Mouse (Mus musculus) ES-E14 (cell line): ENCODE data around the gene Fbxo39. TPM values are rescaled to one million over a fixed set of nuclear protein-coding genes. Genes with fewer than 3 reads are reported as not detected.

Experiments used
- DNase-seq: peaks from one replicate; pipeline ENCODE4 v3.0.0-alpha.2; 2013; ENCODE audit warnings: low read depth, low spot score
- H3K27ac ChIP-seq: 2 replicates; pipeline ENCODE4 v1.5.1; 2012; ENCODE audit warnings: low read depth, mild to moderate bottlenecking, low read length, moderate library complexity, mixed read lengths; ENCODE audit not compliant: poor library complexity, insufficient read depth, severe bottlenecking
- H3K36me3 ChIP-seq: 2 replicates; pipeline ENCODE4 v1.6.1; 2012; ENCODE audit warnings: mild to moderate bottlenecking, low read length, moderate library complexity, mixed read lengths; ENCODE audit not compliant: control insufficient read depth, poor library complexity, insufficient read depth, severe bottlenecking
- H3K4me1 ChIP-seq, 2 experiments: fragments of 150-350 bp in 1 of 2; sonication (generic) in 1 of 2; 2 replicates each; pipeline ENCODE4 v1.6.1; 2012; ENCODE audit warnings: low read length in 2 of 2, mild to moderate bottlenecking in 1 of 2, mixed read lengths in 1 of 2; ENCODE audit not compliant: control insufficient read depth in 2 of 2, insufficient read depth in 2 of 2, poor library complexity in 1 of 2
- H3K4me3 ChIP-seq, 2 experiments: fragments of 150-350 bp in 1 of 2; sonication (generic) in 1 of 2; 2 replicates each; pipeline ENCODE4 v1.5.1; 2012; ENCODE audit warnings: low read length in 2 of 2, low read depth in 1 of 2, mild to moderate bottlenecking in 1 of 2, mixed read lengths in 1 of 2; ENCODE audit not compliant: insufficient read depth in 1 of 2, poor library complexity in 1 of 2, severe bottlenecking in 1 of 2
- H3K9ac ChIP-seq: 2 replicates; pipeline ENCODE4 v1.6.1; 2012; ENCODE audit warnings: low read depth, mild to moderate bottlenecking, low read length, mixed read lengths; ENCODE audit not compliant: poor library complexity, insufficient read depth, severe bottlenecking
- H3K9me3 ChIP-seq: fragments of 150-350 bp; sonication (generic); 2 replicates; pipeline ENCODE4 v1.6.1; 2012; ENCODE audit warnings: low read depth, mild to moderate bottlenecking, low read length; ENCODE audit not compliant: control insufficient read depth, insufficient read depth
- CHD2 ChIP-seq: IDR thresholded peaks from 2 replicates; pipeline ENCODE4 v1.6.1; 2014; ENCODE audit warnings: mild to moderate bottlenecking, low read depth, low read length, inconsistent platforms
- HCFC1 ChIP-seq: IDR thresholded peaks from 2 replicates; pipeline ENCODE4 v1.6.1; 2012; ENCODE audit warnings: low read length, inconsistent platforms, borderline replicate concordance; ENCODE audit not compliant: insufficient read depth
- MAFK ChIP-seq: IDR thresholded peaks from 2 replicates; pipeline ENCODE4 v1.6.1; 2014; ENCODE audit warnings: mild to moderate bottlenecking, low read depth, low read length, inconsistent platforms; ENCODE audit not compliant: insufficient read depth
- ZC3H11A ChIP-seq: IDR thresholded peaks from 2 replicates; pipeline ENCODE4 v1.6.1; 2012; ENCODE audit warnings: low read depth, mild to moderate bottlenecking, inconsistent platforms, low read length, borderline replicate concordance
- ZNF384 ChIP-seq: IDR thresholded peaks from 2 replicates; pipeline ENCODE4 v1.6.1; 2012; ENCODE audit warnings: low read depth, low read length, inconsistent platforms
- in situ Hi-C, 2 experiments: fragments of 600-800 bp; cut with MboI; formaldehyde crosslinking; loops; one replicate each; pipeline ENCODE4 v1.15.1; 2025; ENCODE audit warnings: low sequenced_read_pairs in 2 of 2, inconsistent platforms in 1 of 2; ENCODE audit not compliant: unreplicated experiment in 2 of 2
- total RNA-seq: library from RNA; depleted of rRNA; stranded (reverse); fragments of 300-350 nt; gene quantifications from 2 replicates; pipeline ENCODE4 v1.2.3, GENCODE M21; 2012

Fbxo39 gene
- total RNA-seq, 1 experiment, result 0.13 TPM

- no peak for DNase-seq
- H3K27ac ChIP-seq, result no peak overlapping the region
- no peaks in the 10 kb centered on the region for H3K9me3 ChIP-seq
- in situ Hi-C loops, result no loop called here
- no peak overlapping the region; the same call in 1 of the 2 replicates for H3K9ac ChIP-seq
- H3K36me3 ChIP-seq, result no peaks in the 10 kb centered on the region
- peaks cover 13 to 27% of the 10 kb centered on the region in 2 experiments for H3K4me1 ChIP-seq
- TF ChIP-seq ZNF384, result no peak
- no peak for TF ChIP-seq CHD2
- TF ChIP-seq ZC3H11A, result no peak
- TF ChIP-seq HCFC1, result no peak
- no peak for TF ChIP-seq MAFK
- no peak overlapping the region for H3K4me3 ChIP-seq
Observed at GRCm38 (mm10) chr11:72283486-72284224, 30.6 kb upstream of the Fbxo39 start.

DNA sequence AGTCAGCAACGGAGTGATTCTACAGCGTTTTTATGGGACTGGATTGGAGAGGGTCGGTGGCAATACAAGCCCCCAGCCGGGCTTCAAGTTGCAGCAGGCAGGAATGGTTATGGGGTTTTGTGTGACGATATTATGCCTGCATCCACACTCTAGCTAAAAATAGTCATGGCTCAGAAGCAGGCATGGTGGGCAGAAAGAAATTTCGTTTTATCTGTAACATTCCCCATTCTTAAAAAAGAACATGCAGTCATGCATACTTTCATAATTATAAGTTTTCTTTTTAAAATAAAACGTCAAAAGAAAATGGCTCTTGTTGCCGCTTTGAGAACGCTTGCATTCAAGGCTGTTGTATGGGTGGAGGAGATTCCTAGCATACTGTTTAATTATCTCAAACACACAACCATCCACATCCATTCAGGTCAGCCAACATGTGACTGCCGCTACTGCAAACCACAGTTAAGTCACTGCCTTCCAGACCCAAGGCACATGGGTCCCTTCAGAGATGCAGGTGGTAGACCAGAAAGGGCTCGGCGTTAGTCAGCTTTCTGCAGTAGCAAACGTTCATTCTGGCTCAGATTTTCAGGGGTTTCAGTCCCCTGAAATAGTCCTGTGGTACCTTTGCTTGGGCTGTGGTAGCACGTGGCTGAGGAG lies 29.6 kb upstream of the Fbxo39 start:
- DNase-seq, result no peak
- peaks cover 13 to 27% of the 10 kb centered on the region in 2 experiments for H3K4me1 ChIP-seq
- H3K9me3 ChIP-seq, result no peaks in the 10 kb centered on the region
- no peaks in the 10 kb centered on the region for H3K36me3 ChIP-seq
- no peak overlapping the region for H3K9ac ChIP-seq
- no peak overlapping the region for H3K4me3 ChIP-seq
- in situ Hi-C loops, result no loop called here
- no peak overlapping the region for H3K27ac ChIP-seq
- TF ChIP-seq HCFC1 (no peak), ZC3H11A (no peak), CHD2 (no peak), ZNF384 (no peak), MAFK (no peak)

DNA sequence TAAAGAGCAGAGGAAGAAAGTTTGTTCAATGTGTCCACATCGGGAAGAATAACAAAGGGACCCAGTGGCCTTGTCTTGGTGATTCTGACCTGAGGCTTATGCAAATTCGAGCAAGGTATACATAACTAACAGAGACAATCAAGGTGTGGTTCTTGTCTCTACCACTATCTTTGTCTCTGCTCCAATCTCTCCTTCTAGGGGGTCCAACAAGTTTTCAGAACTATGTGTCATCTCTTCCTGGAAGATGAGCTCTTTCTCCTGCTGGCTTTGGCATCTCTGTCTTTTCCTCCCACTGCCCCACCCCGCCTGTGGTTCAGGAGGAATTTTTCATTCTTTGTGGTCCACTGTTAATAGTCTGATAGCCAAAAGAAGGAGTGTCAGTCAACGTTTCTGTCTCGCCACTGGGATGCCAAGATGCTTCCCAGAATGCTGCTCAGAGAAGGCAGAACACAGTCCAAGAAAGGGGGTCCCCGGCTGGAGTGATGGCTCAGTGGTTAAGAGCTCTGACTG lies 28.2 kb upstream of the Fbxo39 start:
- no peak for DNase-seq
- in situ Hi-C loops, result no loop called here
- TF ChIP-seq ZC3H11A, result no peak
- no peak for TF ChIP-seq CHD2
- no peak for TF ChIP-seq HCFC1
- TF ChIP-seq ZNF384, result no peak
- no peak for TF ChIP-seq MAFK
- Histone ChIP-seq H3K27ac (peak overlapping the region; percentile 81; the same call in 1 of the 2 replicates), H3K9me3 (no peaks in the 10 kb centered on the region), H3K4me3 (no peak overlapping the region), H3K9ac (no peak overlapping the region), H3K4me1 (peaks cover 13 to 27% of the 10 kb centered on the region in 2 experiments), H3K36me3 (no peaks in the 10 kb centered on the region)

GRCm38 (mm10) chr11:72286651-72287050 lies 27.6 kb upstream of the Fbxo39 start:
- H3K9me3 ChIP-seq, result no peaks in the 10 kb centered on the region
- H3K27ac ChIP-seq, result peak overlapping the region; percentile 81
- peaks cover 13 to 27% of the 10 kb centered on the region in 2 experiments for H3K4me1 ChIP-seq
- DNase-seq, result no peak
- no peak for TF ChIP-seq ZC3H11A
- no peak for TF ChIP-seq MAFK
- no peak for TF ChIP-seq ZNF384
- TF ChIP-seq CHD2, result no peak
- TF ChIP-seq HCFC1, result no peak
- in situ Hi-C loops, result no loop called here
- H3K36me3 ChIP-seq, result no peaks in the 10 kb centered on the region
- H3K4me3 ChIP-seq, result no peak overlapping the region
- H3K9ac ChIP-seq, result no peak overlapping the region
